15 mouse cellular contexts compared by ENCODE assay signal in genomic region chr5:147389052-147389451, GRCm38 (mm10). TPM values are rescaled to one million over a fixed set of nuclear protein-coding genes. Genes with fewer than 3 reads are reported as not detected.
DNase-seq lines count a peak whose midpoint lies in the region; ATAC-seq and TF ChIP-seq lines count a peak whose summit lies in the region.
"Had no signal": no experiment of that assay in that cellular context is flagged by ENCODE, and none has a peak within 500 bp of the region (broad histone marks: within the 10 kb centered on the region; RNA-seq: fewer than 3 reads in every experiment).

No protein-coding gene starts in this region.

- WGBS in lung, postnatal 0 days = 82% methylated on average over 5 of the region's 5 CpGs
- WGBS in liver, embryonic 16.5 days (ENCODE audit: insufficient replicate concordance) = 48% methylated on average over 5 of the region's 5 CpGs

- H3K4me3 ChIP-seq in lung, postnatal 0 days (ENCODE audit: low read depth, low read length) = no peak overlapping the region
- no peak overlapping the region for H3K4me3 ChIP-seq in liver, embryonic 16.5 days (ENCODE audit: low read depth, low read length)
- H3K4me3 ChIP-seq in myocyte = no peak overlapping the region
- H3K4me3 ChIP-seq: heart, embryonic 15.5 days; limb, embryonic 12.5 days; midbrain, embryonic 13.5 days had no signal

- no peak for TF ChIP-seq POLR2A in myocyte (IDR thresholded peaks at IDR 0.05; ENCODE audit: insufficient read length, low read depth)

- H3K9me3 ChIP-seq in lung, postnatal 0 days (ENCODE audit: low read length) = no peaks in the 10 kb centered on the region
- H3K9me3 ChIP-seq in liver, embryonic 16.5 days (replicated peaks; ENCODE audit: control insufficient read depth, low read length) = no peaks in the 10 kb centered on the region
- H3K9me3 ChIP-seq: heart, embryonic 15.5 days; limb, embryonic 12.5 days; midbrain, embryonic 13.5 days had no signal

- ATAC-seq in lung, postnatal 0 days = no peak
- no peak for ATAC-seq in liver, embryonic 16.5 days (ENCODE audit: low read depth)
- ATAC-seq: midbrain, embryonic 13.5 days had no signal

- no peak overlapping the region for H3K4me2 ChIP-seq in lung, postnatal 0 days (replicated peaks; ENCODE audit: low read depth, low read length)
- H3K4me2 ChIP-seq in liver, embryonic 16.5 days (ENCODE audit: low read depth, low read length) = peak overlapping the region; percentile 22; the same call in 1 of the 2 replicates
- peak overlapping the region; percentile 78 for H3K4me2 ChIP-seq in myocyte (ENCODE audit: low read depth)
- H3K4me2 ChIP-seq: heart, embryonic 15.5 days; limb, embryonic 12.5 days; midbrain, embryonic 13.5 days had no signal

- no peaks in the 10 kb centered on the region for H3K79me2 ChIP-seq in myocyte (ENCODE audit: control insufficient read depth, insufficient read depth)

- no peak for TF ChIP-seq EP300 in lung, postnatal 0 days (IDR thresholded peaks at IDR 0.05)

- no peak overlapping the region for H3ac ChIP-seq in myocyte (ENCODE audit: control insufficient read depth, insufficient read length)

- H3K36me3 ChIP-seq in lung, postnatal 0 days (ENCODE audit: insufficient read depth, low read length) = no peaks in the 10 kb centered on the region
- no peaks in the 10 kb centered on the region for H3K36me3 ChIP-seq in liver, embryonic 16.5 days (ENCODE audit: control insufficient read depth, insufficient read depth)
- no peaks in the 10 kb centered on the region for H3K36me3 ChIP-seq in myocyte (ENCODE audit: control insufficient read depth, insufficient read depth)
- H3K36me3 ChIP-seq: heart, embryonic 15.5 days; limb, embryonic 12.5 days; midbrain, embryonic 13.5 days had no signal

- no peak overlapping the region for H3K9ac ChIP-seq in lung, postnatal 0 days (replicated peaks; ENCODE audit: low read depth)
- H3K9ac ChIP-seq in liver, embryonic 16.5 days (ENCODE audit: low read depth, low read length) = no peak overlapping the region
- H3K9ac ChIP-seq: heart, embryonic 15.5 days; limb, embryonic 12.5 days; midbrain, embryonic 13.5 days had no signal

- peak; percentile 9 for DNase-seq in lung, postnatal 0 days (ENCODE audit: low spot score)
- no peak for DNase-seq in lung, postnatal 4 days
- DNase-seq in Muller cell, postnatal 12 days (ENCODE audit: inconsistent ontology term) = peak; percentile 15
- no peak for DNase-seq in gastrocnemius, postnatal 25 days
- DNase-seq in urinary bladder, postnatal 36 days (ENCODE audit: low spot score in 2 of 2) = no peak
- DNase-seq: cerebellum, postnatal 10 days; kidney, adult 8-10 months; kidney, postnatal 25 days; layer of hippocampus, adult 9-11 months had no signal

- no peaks in the 10 kb centered on the region for H3K27me3 ChIP-seq in lung, postnatal 0 days (replicated peaks; ENCODE audit: insufficient read depth, low read length)
- no peaks in the 10 kb centered on the region for H3K27me3 ChIP-seq in liver, embryonic 16.5 days (ENCODE audit: control insufficient read depth, insufficient read depth, low read depth, low read length)
- no peaks in the 10 kb centered on the region for H3K27me3 ChIP-seq in myocyte (ENCODE audit: control insufficient read depth, insufficient read depth, insufficient read length)
- H3K27me3 ChIP-seq: midbrain, embryonic 13.5 days had no signal

- no peak for TF ChIP-seq CTCF in lung, postnatal 0 days (IDR thresholded peaks at IDR 0.05)

- no peak overlapping the region for H3K27ac ChIP-seq in lung, postnatal 0 days (ENCODE audit: low read length)
- no peak overlapping the region for H3K27ac ChIP-seq in liver, embryonic 16.5 days (ENCODE audit: low read length)
- H3K27ac ChIP-seq: heart, embryonic 15.5 days; limb, embryonic 12.5 days; midbrain, embryonic 13.5 days had no signal

- H3K4me1 ChIP-seq in lung, postnatal 0 days (ENCODE audit: insufficient read depth, low read depth, low read length) = no peaks in the 10 kb centered on the region
- H3K4me1 ChIP-seq in liver, embryonic 16.5 days (ENCODE audit: control insufficient read depth, low read depth, low read length) = peaks cover 14% of the 10 kb centered on the region
- H3K4me1 ChIP-seq: heart, embryonic 15.5 days; limb, embryonic 12.5 days; midbrain, embryonic 13.5 days had no signal

TF ChIP-seq in myocyte, 11 proteins besides CTCF, POLR2A, EP300 and RAD21:
- no peak for TF ChIP-seq TCF3 (IDR thresholded peaks at IDR 0.05; ENCODE audit: insufficient read length, low read depth)
- peak; percentile 89 for TF ChIP-seq CEBPB (IDR thresholded peaks at IDR 0.05; ENCODE audit: insufficient read depth, poor library complexity, severe bottlenecking)
- TF ChIP-seq POLR2AphosphoS2 (IDR thresholded peaks at IDR 0.05; ENCODE audit: insufficient read length, low read depth) = no peak
- no peak for TF ChIP-seq E2F4 (IDR thresholded peaks at IDR 0.05; ENCODE audit: insufficient read depth)

RNA-seq across cellular contexts. Expression of gene Flt3, which starts 11.2 kb away (rescaled TPM):
- 0.24 and 0.31 TPM in 2 replicates for polyA plus RNA-seq in lung, postnatal 0 days (2015; fragmentation: Nextera tagmentation; extraction: Ambion mirVana)
- polyA plus RNA-seq in liver, embryonic 16.5 days (2015; fragmentation: Nextera tagmentation; extraction: Ambion mirVana) = 1.4 and 1.6 TPM in 2 replicates
- 0.01 TPM for polyA plus RNA-seq in myocyte (2012; fragmentation: generic; extraction: Trizol)
- total RNA-seq in gastrocnemius, postnatal 25 days (2021) = not detected
- total RNA-seq: gastrocnemius, postnatal 4 days had no signal

RNA-seq across cellular contexts. Expression of gene Pan3, which starts 40.9 kb away (rescaled TPM):
- 77.8 and 79.6 TPM in 2 replicates for polyA plus RNA-seq in lung, postnatal 0 days (2015; fragmentation: Nextera tagmentation; extraction: Ambion mirVana)
- 29.5 and 32.0 TPM in 2 replicates for polyA plus RNA-seq in liver, embryonic 16.5 days (2015; fragmentation: Nextera tagmentation; extraction: Ambion mirVana)
- polyA plus RNA-seq in myocyte (2012; fragmentation: generic; extraction: Trizol) = 10.9 TPM
- total RNA-seq in gastrocnemius, postnatal 25 days (2021) = 10 to 100 TPM; 17.4 to 26.1 TPM

Comparison
In these comparisons a context has a peak if more than half of its experiments do, and no peak if none do; other contexts are left out.
1. DNase-seq: peak in lung, postnatal 0 days (single experiment) and Muller cell, postnatal 12 days (single experiment); none in lung, postnatal 4 days (0 of 2), gastrocnemius, postnatal 25 days (single experiment) and urinary bladder, postnatal 36 days (0 of 2).